Mouse (Mus musculus) forebrain, embryonic 12.5 days (tissue): ENCODE results near the gene Tmem234. TPM values are rescaled to one million over a fixed set of nuclear protein-coding genes. Genes with fewer than 3 reads are reported as not detected.
A peak's percentile ranks its signal among the peaks of the same experiment; 100 is the strongest.

ENCODE experiments used
- ATAC-seq: fragments of 200-750 bp; cut with Nextera tagmentation; 2 replicates; pipeline ENCODE4 v1.8.0; 2017; ENCODE audit warnings: moderate TSS enrichment; ENCODE audit not compliant: low FRiP score
- H3K27ac ChIP-seq: fragments of 300-500 bp; sonication (generic); 2 replicates; pipeline ENCODE4 v1.5.1; 2016; ENCODE audit warnings: mild to moderate bottlenecking
- H3K27me3 ChIP-seq: fragments of 300-500 bp; sonication (generic); 2 replicates; pipeline ENCODE4 v1.6.1; 2016; ENCODE audit warnings: mild to moderate bottlenecking
- H3K36me3 ChIP-seq: fragments of 300-500 bp; sonication (generic); replicated peaks from 2 replicates; pipeline ENCODE4 v1.6.1; 2016; ENCODE audit warnings: mild to moderate bottlenecking
- H3K4me1 ChIP-seq: fragments of 300-500 bp; sonication (generic); 2 replicates; pipeline ENCODE4 v1.6.1; 2016
- H3K4me2 ChIP-seq: fragments of 300-500 bp; sonication (generic); 2 replicates; pipeline ENCODE4 v1.6.1; 2016; ENCODE audit warnings: mild to moderate bottlenecking, moderate library complexity
- H3K4me3 ChIP-seq: fragments of 300-500 bp; sonication (generic); replicated peaks from 2 replicates; pipeline ENCODE4 v1.5.1; 2016; ENCODE audit warnings: mild to moderate bottlenecking
- H3K9ac ChIP-seq: fragments of 300-500 bp; sonication (generic); 2 replicates; pipeline ENCODE4 v1.6.1; 2016; ENCODE audit warnings: mild to moderate bottlenecking
- H3K9me3 ChIP-seq: fragments of 300-500 bp; sonication (generic); 2 replicates; pipeline ENCODE4 v1.6.1; 2016
- WGBS: fragments of 180-500 bp; shearing (Covaris S2); methylation state at CpG from one replicate; pipeline ENCODE4 v1.1.7; 2016; 5-methylcytosine and 5-hydroxymethylcytosine counted together
- polyA plus RNA-seq: library from polyadenylated mRNA; unstranded; fragments of >200 nt; fragmentation: Nextera tagmentation; extraction: Ambion mirVana; gene quantifications from 2 replicates; pipeline ENCODE4 v1.2.1, GENCODE M21; 2016

Gene Tmem234
- polyA plus RNA-seq, 1 experiment from 2014 or later: 163 TPM

DNA sequence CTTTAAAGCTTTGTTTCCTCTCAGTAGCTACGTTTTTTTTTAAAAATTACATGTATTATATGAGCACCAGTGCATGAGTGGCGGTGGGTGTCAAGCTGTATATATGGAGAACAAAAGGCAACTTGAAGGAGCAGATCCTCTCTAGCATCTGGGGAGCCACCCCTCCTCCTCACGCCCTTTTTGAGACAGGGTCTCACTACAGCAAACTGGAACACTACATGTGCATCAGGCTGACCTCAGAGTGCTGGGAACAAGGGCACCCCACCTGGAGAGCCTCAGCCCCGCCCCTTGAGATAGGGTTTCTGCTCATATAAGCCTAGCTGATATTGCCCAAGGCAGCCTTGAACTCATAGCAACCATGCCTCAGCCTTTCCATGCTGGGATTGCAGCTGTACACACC, 25.0 kb downstream of the Tmem234 start:
- Histone ChIP-seq H3K4me3 (no peak overlapping the region), H3K9ac (0 out of 2 replicates have a peak overlapping the region, but pooled peaks have one; percentile 84)

DNA sequence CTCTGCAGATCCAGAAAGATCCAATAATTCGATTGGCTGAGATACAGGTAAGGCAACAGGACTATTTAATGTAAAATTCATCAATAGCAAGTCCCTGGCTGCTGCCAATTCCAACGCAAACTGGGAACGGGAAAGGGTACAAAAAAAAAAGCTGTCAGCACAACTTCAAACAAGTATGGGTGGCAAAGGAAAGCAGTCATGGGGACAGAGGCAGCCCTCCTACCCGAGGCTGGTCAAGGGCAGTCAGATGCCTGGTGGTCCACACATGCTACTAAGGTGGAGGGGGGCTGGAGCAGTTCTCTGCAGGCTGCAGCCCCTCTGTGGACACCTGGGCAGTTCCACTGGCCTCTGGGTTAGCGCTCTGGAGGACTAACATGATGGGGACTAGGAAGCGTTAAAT, 25.6 kb downstream of the Tmem234 start:
- Histone ChIP-seq H3K36me3 (peaks cover 52% of the 10 kb centered on the region), H3K27ac (no peak overlapping the region), H3K9me3 (no peaks in the 10 kb centered on the region), H3K4me2 (no peak overlapping the region), H3K4me1 (peaks cover 33% of the 10 kb centered on the region), H3K27me3 (no peaks in the 10 kb centered on the region), H3K4me3 (no peak overlapping the region), H3K9ac (no peak overlapping the region)
- ATAC-seq: no peak
- WGBS: 78% methylated on average over 6 of the region's 6 CpGs

More for the DNA sequence above, 25.0 kb downstream of the Tmem234 start:
- Histone ChIP-seq H3K4me2 (peak overlapping the region; percentile 82; the same call in 1 of the 2 replicates), H3K4me1 (peaks cover 32% of the 10 kb centered on the region), H3K27ac (peak overlapping the region; percentile 91), H3K36me3 (peaks cover 47% of the 10 kb centered on the region), H3K27me3 (no peaks in the 10 kb centered on the region), H3K9me3 (no peaks in the 10 kb centered on the region)
- 44% methylated on average over 4 of the region's 4 CpGs for WGBS
- ATAC-seq: no peak

GRCm38 (mm10) chr4:129630944-129631343, 30.5 kb downstream of the Tmem234 start:
- peaks cover 3% of the 10 kb centered on the region; the same call in 1 of the 2 replicates for H3K4me1 ChIP-seq
- H3K4me3 ChIP-seq: no peak overlapping the region
- peaks cover 98% of the 10 kb centered on the region for H3K36me3 ChIP-seq
- H3K27me3 ChIP-seq: no peaks in the 10 kb centered on the region
- H3K27ac ChIP-seq: no peak overlapping the region
- H3K9ac ChIP-seq: no peak overlapping the region
- no peaks in the 10 kb centered on the region for H3K9me3 ChIP-seq
- no peak overlapping the region for H3K4me2 ChIP-seq
- no peak for ATAC-seq
- WGBS: 88% methylated on average over 4 of the region's 4 CpGs

GRCm38 (mm10) chr4:129631867-129632266, 31.4 kb downstream of the Tmem234 start:
- Histone ChIP-seq H3K4me1 (peaks cover 3% of the 10 kb centered on the region; the same call in 1 of the 2 replicates), H3K9me3 (no peaks in the 10 kb centered on the region), H3K36me3 (peaks cover 98% of the 10 kb centered on the region), H3K4me2 (no peak overlapping the region), H3K27me3 (no peaks in the 10 kb centered on the region), H3K27ac (no peak overlapping the region), H3K9ac (0 out of 2 replicates have a peak overlapping the region, but pooled peaks have one; percentile 4), H3K4me3 (no peak overlapping the region)
- ATAC-seq: no peak
- WGBS: 92% methylated on average over 12 of the region's 12 CpGs

- Histone ChIP-seq H3K27me3 (no peaks in the 10 kb centered on the region), H3K4me3 (no peak overlapping the region), H3K4me2 (no peak overlapping the region), H3K9ac (no peak overlapping the region), H3K9me3 (no peaks in the 10 kb centered on the region), H3K4me1 (peaks cover 12% of the 10 kb centered on the region), H3K27ac (no peak overlapping the region), H3K36me3 (peaks cover 95% of the 10 kb centered on the region)
- 96% methylated on average over 6 of the region's 6 CpGs for WGBS
- ATAC-seq: no peak
Observed at GRCm38 (mm10) chr4:129633852-129634251, 33.4 kb downstream of the Tmem234 start.

GRCm38 (mm10) chr4:129639221-129639620, 38.8 kb downstream of the Tmem234 start:
- 85% methylated on average over 15 of the region's 15 CpGs for WGBS
- Histone ChIP-seq H3K27ac (no peak overlapping the region), H3K36me3 (peaks cover 53% of the 10 kb centered on the region), H3K9ac (peak overlapping the region; percentile 78), H3K27me3 (no peaks in the 10 kb centered on the region), H3K4me3 (peak overlapping the region; percentile 56), H3K9me3 (no peaks in the 10 kb centered on the region), H3K4me2 (peak overlapping the region; percentile 74), H3K4me1 (peaks cover 28% of the 10 kb centered on the region)
- ATAC-seq: no peak

DNA sequence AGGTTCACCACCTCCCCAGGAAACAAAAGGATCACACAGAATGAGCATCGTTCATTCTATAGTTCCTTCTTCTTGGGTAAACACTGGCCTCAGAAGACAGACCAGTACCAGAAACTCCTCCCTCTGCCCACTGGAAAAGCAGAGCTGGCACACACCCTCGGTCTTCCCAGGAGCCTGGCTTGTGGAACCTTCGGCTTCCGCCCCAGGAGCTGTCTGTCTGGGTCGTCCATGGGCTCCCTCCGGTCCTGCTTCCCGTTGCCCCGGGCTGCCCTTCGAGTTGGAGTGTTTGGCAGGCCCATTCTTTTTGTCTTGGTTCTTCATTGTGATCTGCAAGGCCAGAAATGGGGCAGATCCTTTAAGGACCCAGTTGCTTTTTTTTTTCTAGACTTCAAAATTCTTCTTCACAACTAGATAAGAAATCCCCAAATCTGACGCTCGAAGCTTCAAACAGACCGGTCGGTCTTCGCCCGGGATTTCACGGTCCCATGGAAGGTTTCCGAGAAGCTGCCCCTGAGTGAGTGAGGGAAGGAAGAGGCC, 39.7 kb downstream of the Tmem234 start:
- Histone ChIP-seq H3K9ac (peak overlapping the region; percentile 78), H3K4me3 (peak overlapping the region; percentile 56), H3K4me1 (peaks cover 28% of the 10 kb centered on the region), H3K9me3 (no peaks in the 10 kb centered on the region), H3K36me3 (peaks cover 51% of the 10 kb centered on the region), H3K4me2 (peak overlapping the region; percentile 74), H3K27me3 (no peaks in the 10 kb centered on the region), H3K27ac (peak overlapping the region; percentile 93)
- no peak for ATAC-seq
- 7% methylated on average over 17 of the region's 17 CpGs for WGBS

DNA sequence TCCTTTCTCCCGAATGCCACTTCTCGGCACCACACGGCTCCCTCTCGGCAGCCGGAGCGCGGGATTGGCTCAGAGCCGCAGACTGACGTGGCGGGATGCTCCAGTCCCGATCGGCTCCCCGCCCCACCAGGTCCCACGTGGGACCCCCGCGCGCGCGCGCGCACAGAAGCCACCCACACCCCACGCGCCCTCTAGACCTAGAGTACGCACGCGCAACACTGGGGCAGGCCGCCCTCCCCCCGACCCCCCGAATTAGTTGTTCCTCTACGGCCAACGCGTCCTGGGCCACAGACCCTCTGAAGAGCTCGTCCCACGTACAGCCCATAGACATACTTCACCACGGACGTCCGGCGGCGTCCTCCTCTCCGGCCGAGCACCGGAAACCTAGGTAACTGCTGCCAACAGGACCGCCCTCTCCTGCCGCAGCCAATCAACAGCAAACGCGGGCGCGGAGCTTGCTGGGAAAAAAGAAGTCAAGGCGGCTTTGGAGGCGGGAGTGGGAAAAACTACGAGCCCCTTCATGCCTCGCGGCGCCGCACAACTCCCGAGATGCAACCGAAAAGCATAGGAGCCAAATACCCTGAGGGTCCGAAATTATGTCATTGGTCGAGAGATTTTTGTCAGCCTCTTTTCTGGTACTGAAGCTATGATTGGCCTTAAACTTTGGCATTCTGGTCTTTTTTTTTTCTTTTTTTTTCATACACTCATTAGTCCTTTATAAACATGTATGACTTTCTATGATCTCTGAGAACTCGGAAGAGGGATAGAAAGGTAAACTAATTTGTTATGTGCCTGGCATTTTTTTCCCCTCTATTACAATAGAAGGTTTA, 40.4 kb downstream of the Tmem234 start, which contains the start of gene Txlna:
Gene Txlna (minus strand): TSS at position 428 of the 830 bp plus-strand sequence.
- Histone ChIP-seq H3K4me3 (peak within 1 kb of the TSS; percentile 56), H3K36me3 (peaks cover 53% of the 10 kb centered on the region), H3K9me3 (no peaks in the 10 kb centered on the region), H3K27me3 (no peaks in the 10 kb centered on the region), H3K27ac (peak within 1 kb of the TSS; percentile 93), H3K4me1 (peaks cover 28% of the 10 kb centered on the region), H3K4me2 (peak within 1 kb of the TSS; percentile 74), H3K9ac (peak within 1 kb of the TSS; percentile 78)
- ATAC-seq: peak; percentile 97
- WGBS: under 1% methylated on average over 60 of the region's 60 CpGs

GRCm38 (mm10) chr4:129641756-129642155, 41.3 kb downstream of the Tmem234 start:
- H3K4me2 ChIP-seq: peak overlapping the region; percentile 74
- no peaks in the 10 kb centered on the region for H3K27me3 ChIP-seq
- H3K36me3 ChIP-seq: peaks cover 53% of the 10 kb centered on the region
- H3K27ac ChIP-seq: 0 out of 2 replicates have a peak overlapping the region, but pooled peaks have one; percentile 9
- H3K9ac ChIP-seq: no peak overlapping the region
- WGBS: 50% methylated on average over 5 of the region's 5 CpGs
- ATAC-seq: no peak
- H3K4me3 ChIP-seq: no peak overlapping the region
- no peaks in the 10 kb centered on the region for H3K9me3 ChIP-seq
- H3K4me1 ChIP-seq: peaks cover 28% of the 10 kb centered on the region

- H3K9ac ChIP-seq: no peak overlapping the region
- peaks cover 61% of the 10 kb centered on the region for H3K36me3 ChIP-seq
- WGBS: 93% methylated on average over 6 of the region's 6 CpGs
- H3K4me3 ChIP-seq: no peak overlapping the region
- no peaks in the 10 kb centered on the region for H3K27me3 ChIP-seq
- H3K4me2 ChIP-seq: no peak overlapping the region
- H3K4me1 ChIP-seq: peaks cover 6% of the 10 kb centered on the region
- ATAC-seq: no peak
- no peak overlapping the region for H3K27ac ChIP-seq
- H3K9me3 ChIP-seq: no peaks in the 10 kb centered on the region
Observed at GRCm38 (mm10) chr4:129645204-129645603, 44.7 kb downstream of the Tmem234 start.

- no peak for ATAC-seq
- no peak overlapping the region for H3K9ac ChIP-seq
- H3K36me3 ChIP-seq: peaks cover 89% of the 10 kb centered on the region
- no peaks in the 10 kb centered on the region for H3K27me3 ChIP-seq
- H3K4me3 ChIP-seq: no peak overlapping the region
- no peaks in the 10 kb centered on the region for H3K4me1 ChIP-seq
- WGBS: 88% methylated on average over 1 of the region's 1 CpGs
- no peak overlapping the region for H3K27ac ChIP-seq
- no peak overlapping the region for H3K4me2 ChIP-seq
- H3K9me3 ChIP-seq: no peaks in the 10 kb centered on the region
Observed at GRCm38 (mm10) chr4:129648656-129649055, 48.2 kb downstream of the Tmem234 start.

DNA sequence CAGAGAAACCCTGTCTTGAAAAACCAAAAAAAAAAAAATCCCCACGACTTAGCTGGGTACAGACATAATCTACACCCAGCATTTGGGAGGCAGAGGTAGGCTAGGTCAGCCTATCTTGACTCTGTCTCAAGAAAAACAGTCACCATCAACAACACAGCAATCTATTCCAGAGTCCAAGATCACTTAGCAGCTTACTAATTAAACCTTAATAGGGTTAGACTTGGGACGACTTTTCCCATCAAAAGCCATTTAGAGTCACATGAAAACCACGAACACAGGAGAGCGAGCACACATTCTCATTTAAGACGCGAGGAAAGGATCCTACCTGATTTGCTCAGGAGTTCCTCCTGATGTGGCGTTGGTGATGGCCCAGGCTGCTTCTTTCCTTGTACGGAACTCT, 49.9 kb downstream of the Tmem234 start:
- no peak overlapping the region for H3K9ac ChIP-seq
- H3K4me3 ChIP-seq: no peak overlapping the region
- no peak overlapping the region for H3K4me2 ChIP-seq
- no peaks in the 10 kb centered on the region for H3K4me1 ChIP-seq
- no peak overlapping the region for H3K27ac ChIP-seq
- ATAC-seq: no peak
- 93% methylated on average over 8 of the region's 8 CpGs for WGBS
- no peaks in the 10 kb centered on the region for H3K27me3 ChIP-seq
- H3K36me3 ChIP-seq: peaks cover 93% of the 10 kb centered on the region
- no peaks in the 10 kb centered on the region for H3K9me3 ChIP-seq
